Mouse (Mus musculus): Measurements from ENCODE around the gene Sema6c.

DNA sequence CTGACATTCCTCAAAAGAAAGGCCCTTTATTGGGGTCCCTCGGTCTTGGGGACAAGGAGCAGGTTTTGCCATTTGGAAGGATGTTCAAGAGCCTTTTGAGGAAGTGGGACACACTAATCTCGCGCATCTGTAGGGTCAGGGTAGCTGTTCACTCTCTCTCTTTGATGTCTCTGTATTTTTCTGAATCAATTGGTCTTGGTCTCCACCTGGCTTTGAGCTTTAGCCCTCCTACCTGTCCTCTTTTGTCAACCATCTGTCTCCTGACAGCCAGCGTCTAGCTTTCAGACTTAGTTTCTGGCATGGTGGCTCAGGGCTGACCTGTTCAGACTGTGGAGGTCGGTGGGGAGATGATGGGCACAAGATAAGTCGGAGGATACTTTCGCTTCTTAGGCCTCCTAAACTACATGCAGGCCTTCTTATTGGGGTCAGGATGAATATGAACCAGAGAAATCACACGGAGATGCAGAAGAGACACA is 708 bp upstream of the Sema6c start:
- TF ChIP-seq POLR2A (IDR thresholded peaks at IDR 0.05; ENCODE audit: control insufficient read depth, low read depth, low read length) (no peak), CTCF (IDR thresholded peaks at IDR 0.05; ENCODE audit: control insufficient read depth, insufficient read depth, insufficient replicate concordance, low read depth, low read length) (no peak)

All from testis, adult 2 months (tissue).